Mouse (Mus musculus) forelimb bud, embryonic 11.5 days (tissue): ENCODE data around the gene Lims1.

Experiments used
- DNase-seq: peaks from one replicate; pipeline ENCODE4 v3.0.0-alpha.2; 2012; ENCODE audit warnings: low read depth, low spot score

Lims1 gene

GRCm38 (mm10) chr10:58343552-58343951, 20.3 kb downstream of the Lims1 start:
- DNase-seq: no peak

- DNase-seq: no peak
These were observed 27.3 kb downstream of the Lims1 start for GRCm38 (mm10) chr10:58350600-58350999.

- DNase-seq: no peak
These were observed 28.4 kb downstream of the Lims1 start for GRCm38 (mm10) chr10:58351670-58352069.

- no peak for DNase-seq
These were observed 29.1 kb downstream of the Lims1 start for GRCm38 (mm10) chr10:58352364-58352763.

- no peak for DNase-seq
These were observed 31.3 kb downstream of the Lims1 start for GRCm38 (mm10) chr10:58354561-58354960.

GRCm38 (mm10) chr10:58356460-58356859, 33.2 kb downstream of the Lims1 start:
- DNase-seq: no peak

GRCm38 (mm10) chr10:58359123-58359522, 35.9 kb downstream of the Lims1 start:
- no peak for DNase-seq

- DNase-seq: no peak
These were observed 36.7 kb downstream of the Lims1 start for GRCm38 (mm10) chr10:58359952-58360351.

- no peak for DNase-seq
These were observed 39.5 kb downstream of the Lims1 start for GRCm38 (mm10) chr10:58362745-58363144.

GRCm38 (mm10) chr10:58364770-58365515, 41.7 kb downstream of the Lims1 start:
- no peak for DNase-seq

- DNase-seq: no peak
These were observed 45.8 kb downstream of the Lims1 start for GRCm38 (mm10) chr10:58368791-58369706.

GRCm38 (mm10) chr10:58369707-58370093, 46.4 kb downstream of the Lims1 start:
- no peak for DNase-seq

- no peak for DNase-seq
These were observed 46.9 kb downstream of the Lims1 start for GRCm38 (mm10) chr10:58370143-58370542.

- DNase-seq: no peak
These were observed 47.3 kb downstream of the Lims1 start for GRCm38 (mm10) chr10:58370559-58370958.

GRCm38 (mm10) chr10:58371279-58371842, 48.1 kb downstream of the Lims1 start:
- DNase-seq: peak; percentile 20

- no peak for DNase-seq
These were observed 49.3 kb downstream of the Lims1 start for GRCm38 (mm10) chr10:58372430-58373030.

GRCm38 (mm10) chr10:58373829-58374228, 50.6 kb downstream of the Lims1 start:
- no peak for DNase-seq

GRCm38 (mm10) chr10:58377592-58378197, 54.4 kb downstream of the Lims1 start:
- DNase-seq: peak; percentile 57

- no peak for DNase-seq
These were observed 55.1 kb downstream of the Lims1 start for GRCm38 (mm10) chr10:58378380-58378779.

- DNase-seq: no peak
These were observed 56.4 kb downstream of the Lims1 start for GRCm38 (mm10) chr10:58379699-58380098.

GRCm38 (mm10) chr10:58381904-58382303, 58.6 kb downstream of the Lims1 start:
- DNase-seq: no peak
